15 mouse cellular contexts compared by ENCODE assay signal in genomic region chr14:53991390-53991789, GRCm38 (mm10).
DNase-seq lines count a peak whose midpoint lies in the region.
"Had no signal": no experiment of that assay in that cellular context is flagged by ENCODE, and none has a peak within 500 bp of the region (broad histone marks: within the 10 kb centered on the region; RNA-seq: fewer than 3 reads in every experiment).

No protein-coding gene starts in this region.

- DNase-seq in heart, adult 11 months: peak; percentile 37
- DNase-seq in heart, adult 8-10 months (ENCODE audit: low spot score): no peak
- peak; percentile 72 for DNase-seq in brain, adult 2 months (ENCODE audit: low read depth, low spot score)
- DNase-seq in naive thymus-derived CD4-positive, alpha-beta T cell, adult 2 months (ENCODE audit: low read depth): peak; percentile 12
- peak; percentile 55 for DNase-seq in thymus, postnatal 14 days
- DNase-seq in natural killer cell, adult 2 months (ENCODE audit: low spot score in 2 of 2): no peak
- no peak for DNase-seq in layer of hippocampus, adult 9-11 months
- DNase-seq: B cell, adult 2 months; cerebellum, postnatal 10 days; gastrocnemius, adult 2 months; kidney, adult 2 months; kidney, postnatal 14 days; liver, postnatal 0 days; lung, postnatal 14 days; right cerebral cortex, postnatal 4 days had no signal

Comparison
In these comparisons a context has a peak if more than half of its experiments do, and no peak if none do; other contexts are left out.
1. DNase-seq: peak in heart, adult 11 months (single experiment), brain, adult 2 months (single experiment), naive thymus-derived CD4-positive, alpha-beta T cell, adult 2 months (single experiment) and thymus, postnatal 14 days (single experiment); none in heart, adult 8-10 months (single experiment), natural killer cell, adult 2 months (0 of 2) and layer of hippocampus, adult 9-11 months (single experiment).